Mouse (Mus musculus) E14TG2a.4 (cell line): ENCODE results near the gene Imp3.
"Not testable (repeated sequence)": the region's sequence is repeated elsewhere in the genome, so short reads cannot be mapped to it uniquely, and the experiment has no call there.

Experiments used
- H3K27me3 ChIP-seq: 2 replicates; pipeline ENCODE4 v1.6.1; 2014; ENCODE audit warnings: low read length, control low read depth; ENCODE audit not compliant: insufficient read depth
- H3K36me3 ChIP-seq: 2 replicates; pipeline ENCODE4 v1.6.1; 2014; ENCODE audit warnings: low read length, control low read depth; ENCODE audit not compliant: insufficient read depth
- H3K4me1 ChIP-seq: replicated peaks from 2 replicates; pipeline ENCODE4 v1.6.1; 2014; ENCODE audit warnings: low read depth, low read length, control low read depth
- H3K4me3 ChIP-seq: replicated peaks from 2 replicates; pipeline ENCODE4 v1.5.1; 2014; ENCODE audit warnings: mild to moderate bottlenecking, low read length
- H3K9me3 ChIP-seq: 2 replicates; pipeline ENCODE4 v1.6.1; 2014; ENCODE audit warnings: low read length, control low read depth
- CTCF ChIP-seq: conservative IDR thresholded peaks from 2 replicates; pipeline ENCODE4 v1.5.1; 2014; ENCODE audit warnings: low read length
- NANOG ChIP-seq: IDR thresholded peaks from 2 replicates; pipeline ENCODE4 v1.6.1; 2014; ENCODE audit warnings: borderline replicate concordance, low read length, mixed read lengths
- POU5F1 ChIP-seq: IDR thresholded peaks from 2 replicates; pipeline ENCODE4 v1.6.1; 2014; ENCODE audit warnings: low read length, borderline replicate concordance

Gene Imp3

GRCm38 (mm10) chr9:56896779-56897178 lies 40.5 kb upstream of the Imp3 start:
- Histone ChIP-seq H3K4me1 (peaks cover 75% of the 10 kb centered on the region), H3K27me3 (peaks cover 58% of the 10 kb centered on the region), H3K9me3 (no peaks in the 10 kb centered on the region), H3K4me3 (peak overlapping the region; percentile 39), H3K36me3 (no peaks in the 10 kb centered on the region)
- TF ChIP-seq POU5F1 (no peak), CTCF (no peak), NANOG (no peak)

DNA sequence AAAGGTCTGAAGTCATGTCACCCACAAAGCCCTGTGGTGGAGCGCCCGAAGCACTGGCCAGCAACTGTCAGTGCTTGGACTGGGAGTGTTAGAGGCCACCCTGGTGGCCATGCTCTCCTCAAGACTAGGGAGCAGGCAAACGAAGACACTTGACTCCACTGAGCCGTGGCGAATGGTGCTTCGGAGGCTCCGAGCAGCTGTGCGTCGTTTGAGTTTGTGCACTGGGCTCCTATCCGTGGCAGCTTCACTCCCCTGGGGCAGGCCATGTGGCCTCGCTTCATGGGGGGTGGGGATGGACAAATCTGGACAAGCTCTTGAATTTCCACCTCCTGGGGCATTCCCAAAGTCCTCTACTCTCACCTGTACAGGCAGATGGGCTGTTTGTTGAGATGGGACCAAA lies 37.9 kb upstream of the Imp3 start:
- Histone ChIP-seq H3K4me3 (no peak overlapping the region), H3K9me3 (no peaks in the 10 kb centered on the region), H3K4me1 (peaks cover 50% of the 10 kb centered on the region), H3K36me3 (no peaks in the 10 kb centered on the region), H3K27me3 (peaks cover 34% of the 10 kb centered on the region)
- TF ChIP-seq POU5F1, result no peak
- no peak for TF ChIP-seq NANOG
- TF ChIP-seq CTCF, result no peak

- TF ChIP-seq NANOG, result no peak
- Histone ChIP-seq H3K36me3 (no peaks in the 10 kb centered on the region), H3K4me1 (peaks cover 43% of the 10 kb centered on the region), H3K27me3 (peaks cover 28% of the 10 kb centered on the region), H3K9me3 (no peaks in the 10 kb centered on the region), H3K4me3 (no peak overlapping the region)
Observed at GRCm38 (mm10) chr9:56900060-56900459, 37.2 kb upstream of the Imp3 start.

GRCm38 (mm10) chr9:56900571-56900970 lies 36.7 kb upstream of the Imp3 start:
- peak overlapping the region; percentile 10; the same call in 1 of the 2 replicates for H3K4me3 ChIP-seq
- H3K9me3 ChIP-seq, result no peaks in the 10 kb centered on the region
- TF ChIP-seq CTCF (no peak), NANOG (no peak), POU5F1 (no peak)
- H3K36me3 ChIP-seq, result no peaks in the 10 kb centered on the region
- H3K27me3 ChIP-seq, result peaks cover 23% of the 10 kb centered on the region
- peaks cover 43% of the 10 kb centered on the region for H3K4me1 ChIP-seq

GRCm38 (mm10) chr9:56901187-56901586 lies 36.1 kb upstream of the Imp3 start:
- 0 out of 2 replicates have a peak overlapping the region, but pooled peaks have one; percentile 10 for H3K4me3 ChIP-seq
- H3K9me3 ChIP-seq, result no peaks in the 10 kb centered on the region
- no peaks in the 10 kb centered on the region for H3K36me3 ChIP-seq
- TF ChIP-seq CTCF (no peak), NANOG (no peak), POU5F1 (no peak)
- peaks cover 18% of the 10 kb centered on the region for H3K27me3 ChIP-seq
- peaks cover 43% of the 10 kb centered on the region for H3K4me1 ChIP-seq

GRCm38 (mm10) chr9:56903662-56904061 lies 33.6 kb upstream of the Imp3 start:
- H3K4me3 ChIP-seq, result no peak overlapping the region
- H3K9me3 ChIP-seq, result no peaks in the 10 kb centered on the region
- peaks cover 29% of the 10 kb centered on the region for H3K4me1 ChIP-seq
- H3K36me3 ChIP-seq, result no peaks in the 10 kb centered on the region
- H3K27me3 ChIP-seq, result peaks cover 2% of the 10 kb centered on the region
- TF ChIP-seq CTCF (no peak), POU5F1 (no peak), NANOG (no peak)

- no peak for TF ChIP-seq NANOG
- no peak for TF ChIP-seq CTCF
- no peak for TF ChIP-seq POU5F1
- Histone ChIP-seq H3K4me1 (peaks cover 28% of the 10 kb centered on the region), H3K27me3 (peaks cover 5% of the 10 kb centered on the region; the same call in 1 of the 2 replicates), H3K9me3 (no peaks in the 10 kb centered on the region), H3K4me3 (no peak overlapping the region), H3K36me3 (no peaks in the 10 kb centered on the region)
Observed at GRCm38 (mm10) chr9:56907549-56907948, 29.7 kb upstream of the Imp3 start.

- not testable (repeated sequence) for H3K36me3 ChIP-seq, H3K4me3 ChIP-seq, H3K9me3 ChIP-seq
- Histone ChIP-seq H3K4me1 (peaks cover 42% of the 10 kb centered on the region), H3K27me3 (peaks cover 10% of the 10 kb centered on the region)
Observed at GRCm38 (mm10) chr9:56909991-56910390, 27.3 kb upstream of the Imp3 start.

- Histone ChIP-seq H3K9me3 (no peaks in the 10 kb centered on the region), H3K27me3 (peaks cover 10% of the 10 kb centered on the region), H3K4me1 (peaks cover 52% of the 10 kb centered on the region), H3K36me3 (no peaks in the 10 kb centered on the region), H3K4me3 (no peak overlapping the region)
- TF ChIP-seq NANOG (no peak), CTCF (no peak), POU5F1 (no peak)
Observed at GRCm38 (mm10) chr9:56911017-56911416, 26.3 kb upstream of the Imp3 start.

- H3K4me3 ChIP-seq, result no peak overlapping the region
- H3K4me1 ChIP-seq, result peaks cover 72% of the 10 kb centered on the region
- no peaks in the 10 kb centered on the region for H3K9me3 ChIP-seq
- no peaks in the 10 kb centered on the region for H3K36me3 ChIP-seq
- peaks cover 10% of the 10 kb centered on the region for H3K27me3 ChIP-seq
- TF ChIP-seq CTCF, result no peak
Observed at GRCm38 (mm10) chr9:56913991-56914390, 23.3 kb upstream of the Imp3 start.
